Comparison of ENCODE assay signal across 15 mouse cellular contexts in genomic region chr13:47264382-47264781, GRCm38 (mm10).
A peak's percentile ranks its signal among the peaks of the same experiment; 100 is the strongest.
DNase-seq lines count a peak whose midpoint lies in the region; ATAC-seq lines count a peak whose summit lies in the region.
"Had no signal": no experiment of that assay in that cellular context is flagged by ENCODE, and none has a peak within 500 bp of the region (broad histone marks: within the 10 kb centered on the region; RNA-seq: fewer than 3 reads in every experiment).

No protein-coding gene starts in this region.

- H3K4me2 ChIP-seq in intestine, embryonic 16.5 days (ENCODE audit: low read depth, low read length) = no peak overlapping the region
- H3K4me2 ChIP-seq: embryonic facial prominence, embryonic 12.5 days; forebrain, embryonic 12.5 days; midbrain, embryonic 12.5 days; neural tube, embryonic 12.5 days had no signal

- H3K27me3 ChIP-seq in heart, embryonic 10.5 days (ENCODE audit: insufficient read depth, poor library complexity, severe bottlenecking) = no peaks in the 10 kb centered on the region
- no peaks in the 10 kb centered on the region for H3K27me3 ChIP-seq in limb, embryonic 10.5 days (ENCODE audit: low read depth, poor library complexity, severe bottlenecking)
- no peaks in the 10 kb centered on the region for H3K27me3 ChIP-seq in intestine, embryonic 16.5 days (replicated peaks; ENCODE audit: control insufficient read depth, insufficient read depth, low read length)
- H3K27me3 ChIP-seq: embryonic facial prominence, embryonic 12.5 days; forebrain, embryonic 12.5 days; midbrain, embryonic 12.5 days; neural tube, embryonic 12.5 days had no signal

- H3K27ac ChIP-seq in heart, embryonic 10.5 days = no peak overlapping the region
- no peak overlapping the region for H3K27ac ChIP-seq in limb, embryonic 10.5 days
- no peak overlapping the region for H3K27ac ChIP-seq in intestine, embryonic 16.5 days (ENCODE audit: low read length)
- H3K27ac ChIP-seq: embryonic facial prominence, embryonic 12.5 days; forebrain, embryonic 12.5 days; midbrain, embryonic 12.5 days; neural tube, embryonic 12.5 days had no signal

- H3K9ac ChIP-seq in intestine, embryonic 16.5 days (ENCODE audit: low read depth, low read length) = no peak overlapping the region
- H3K9ac ChIP-seq: embryonic facial prominence, embryonic 12.5 days; forebrain, embryonic 12.5 days; liver, postnatal 0 days; midbrain, embryonic 12.5 days; neural tube, embryonic 12.5 days had no signal

- no peaks in the 10 kb centered on the region for H3K36me3 ChIP-seq in heart, embryonic 10.5 days
- no peaks in the 10 kb centered on the region for H3K36me3 ChIP-seq in limb, embryonic 10.5 days
- no peaks in the 10 kb centered on the region for H3K36me3 ChIP-seq in intestine, embryonic 16.5 days (ENCODE audit: control insufficient read depth, insufficient read depth, low read length)
- H3K36me3 ChIP-seq: embryonic facial prominence, embryonic 12.5 days; forebrain, embryonic 12.5 days; G1E; midbrain, embryonic 12.5 days; neural tube, embryonic 12.5 days had no signal

- no peaks in the 10 kb centered on the region for H3K9me3 ChIP-seq in heart, embryonic 10.5 days
- no peaks in the 10 kb centered on the region for H3K9me3 ChIP-seq in limb, embryonic 10.5 days (replicated peaks)
- no peaks in the 10 kb centered on the region for H3K9me3 ChIP-seq in intestine, embryonic 16.5 days (ENCODE audit: control insufficient read depth, low read length)
- H3K9me3 ChIP-seq: embryonic facial prominence, embryonic 12.5 days; G1E; midbrain, embryonic 12.5 days; neural tube, embryonic 12.5 days had no signal

- ATAC-seq in intestine, embryonic 16.5 days = no peak
- ATAC-seq: liver, postnatal 0 days had no signal

- WGBS in heart, embryonic 10.5 days = 80% methylated on average over 8 of the region's 8 CpGs
- WGBS in limb, embryonic 10.5 days = 88% methylated on average over 8 of the region's 8 CpGs
- WGBS in intestine, embryonic 16.5 days = 79% methylated on average over 8 of the region's 8 CpGs

- no peaks in the 10 kb centered on the region for H3K4me1 ChIP-seq in heart, embryonic 10.5 days
- peaks cover 6% of the 10 kb centered on the region; the same call in 1 of the 2 replicates for H3K4me1 ChIP-seq in limb, embryonic 10.5 days
- no peaks in the 10 kb centered on the region for H3K4me1 ChIP-seq in intestine, embryonic 16.5 days (ENCODE audit: control insufficient read depth, insufficient read depth, low read length)
- H3K4me1 ChIP-seq: forebrain, embryonic 12.5 days; midbrain, embryonic 12.5 days; neural tube, embryonic 12.5 days had no signal

- DNase-seq in heart, adult 11 months = peak; percentile 97
- no peak for DNase-seq in heart, embryonic 10.5 days (ENCODE audit: low spot score)
- DNase-seq in right cerebral cortex, postnatal 10 days (ENCODE audit: low spot score in 2 of 2) = peak; percentile 68 to 69
- no peak for DNase-seq in right cerebral cortex, postnatal 25 days
- peak; percentile 63 for DNase-seq in heart, adult 8-10 months (ENCODE audit: low spot score)
- DNase-seq in skeletal muscle tissue, adult 2 months (ENCODE audit: low read depth, low spot score) = peak; percentile 82
- no peak for DNase-seq in limb, embryonic 10.5 days (ENCODE audit: low spot score)
- DNase-seq: kidney, adult 11 months; liver, postnatal 0 days had no signal

- no peak overlapping the region for H3K4me3 ChIP-seq in heart, embryonic 10.5 days
- H3K4me3 ChIP-seq in limb, embryonic 10.5 days = no peak overlapping the region
- no peak overlapping the region for H3K4me3 ChIP-seq in intestine, embryonic 16.5 days (ENCODE audit: low read length)
- H3K4me3 ChIP-seq: embryonic facial prominence, embryonic 12.5 days; forebrain, embryonic 12.5 days; midbrain, embryonic 12.5 days; neural tube, embryonic 12.5 days had no signal

Comparison
In these comparisons a context has a peak if more than half of its experiments do, and no peak if none do; other contexts are left out.
1. DNase-seq: peak in heart, adult 11 months (single experiment), right cerebral cortex, postnatal 10 days (2 of 2), heart, adult 8-10 months (single experiment) and skeletal muscle tissue, adult 2 months (single experiment); none in heart, embryonic 10.5 days (single experiment), right cerebral cortex, postnatal 25 days (single experiment) and limb, embryonic 10.5 days (single experiment).